Mouse (Mus musculus) E14TG2a.4 (cell line): ENCODE data around the gene Xirp1.

Experiments
- H3K27me3 ChIP-seq: 2 replicates; pipeline ENCODE4 v1.6.1; 2014; ENCODE audit warnings: low read length, control low read depth; ENCODE audit not compliant: insufficient read depth
- H3K36me3 ChIP-seq: 2 replicates; pipeline ENCODE4 v1.6.1; 2014; ENCODE audit warnings: low read length, control low read depth; ENCODE audit not compliant: insufficient read depth
- H3K4me1 ChIP-seq: replicated peaks from 2 replicates; pipeline ENCODE4 v1.6.1; 2014; ENCODE audit warnings: low read depth, low read length, control low read depth
- H3K4me3 ChIP-seq: replicated peaks from 2 replicates; pipeline ENCODE4 v1.5.1; 2014; ENCODE audit warnings: mild to moderate bottlenecking, low read length
- H3K9me3 ChIP-seq: 2 replicates; pipeline ENCODE4 v1.6.1; 2014; ENCODE audit warnings: low read length, control low read depth
- CTCF ChIP-seq: conservative IDR thresholded peaks from 2 replicates; pipeline ENCODE4 v1.5.1; 2014; ENCODE audit warnings: low read length
- NANOG ChIP-seq: IDR thresholded peaks from 2 replicates; pipeline ENCODE4 v1.6.1; 2014; ENCODE audit warnings: borderline replicate concordance, low read length, mixed read lengths
- POU5F1 ChIP-seq: IDR thresholded peaks from 2 replicates; pipeline ENCODE4 v1.6.1; 2014; ENCODE audit warnings: low read length, borderline replicate concordance

Xirp1 gene

GRCm38 (mm10) chr9:120030421-120030820 lies 7.0 kb upstream of the Xirp1 start:
- Histone ChIP-seq H3K27me3 (no peaks in the 10 kb centered on the region), H3K4me3 (no peak overlapping the region), H3K4me1 (peaks cover 9% of the 10 kb centered on the region), H3K9me3 (no peaks in the 10 kb centered on the region), H3K36me3 (no peaks in the 10 kb centered on the region)
- TF ChIP-seq NANOG = no peak
- TF ChIP-seq CTCF = no peak
- no peak for TF ChIP-seq POU5F1

GRCm38 (mm10) chr9:120029880-120030279 lies 6.5 kb upstream of the Xirp1 start:
- H3K4me1 ChIP-seq = peaks cover 9% of the 10 kb centered on the region
- H3K27me3 ChIP-seq = no peaks in the 10 kb centered on the region
- H3K4me3 ChIP-seq = no peak overlapping the region
- no peaks in the 10 kb centered on the region for H3K36me3 ChIP-seq
- no peaks in the 10 kb centered on the region for H3K9me3 ChIP-seq
- no peak for TF ChIP-seq POU5F1
- no peak for TF ChIP-seq CTCF
- TF ChIP-seq NANOG = no peak

GRCm38 (mm10) chr9:120027401-120028151 lies 4.2 kb upstream of the Xirp1 start:
- Histone ChIP-seq H3K36me3 (no peaks in the 10 kb centered on the region), H3K4me3 (no peak overlapping the region)

GRCm38 (mm10) chr9:120024625-120025024 lies 1.2 kb upstream of the Xirp1 start:
- TF ChIP-seq NANOG (no peak), POU5F1 (no peak), CTCF (no peak)
- no peaks in the 10 kb centered on the region for H3K9me3 ChIP-seq
- no peak overlapping the region for H3K4me3 ChIP-seq
- peaks cover 42% of the 10 kb centered on the region for H3K4me1 ChIP-seq
- peaks cover 3% of the 10 kb centered on the region; the same call in 1 of the 2 replicates for H3K27me3 ChIP-seq
- H3K36me3 ChIP-seq = no peaks in the 10 kb centered on the region

More at GRCm38 (mm10) chr9:120027401-120028151, 4.2 kb upstream of the Xirp1 start:
- no peaks in the 10 kb centered on the region for H3K9me3 ChIP-seq
- H3K27me3 ChIP-seq = no peaks in the 10 kb centered on the region
- peaks cover 22% of the 10 kb centered on the region for H3K4me1 ChIP-seq
- peak; percentile 71 for TF ChIP-seq CTCF
- no peak for TF ChIP-seq POU5F1

GRCm38 (mm10) chr9:120024171-120024570 lies 773 bp upstream of the Xirp1 start:
- Histone ChIP-seq H3K4me1 (peaks cover 46% of the 10 kb centered on the region), H3K4me3 (no peak overlapping the region), H3K27me3 (peaks cover 8% of the 10 kb centered on the region), H3K36me3 (no peaks in the 10 kb centered on the region), H3K9me3 (no peaks in the 10 kb centered on the region)
- TF ChIP-seq NANOG (no peak), POU5F1 (no peak), CTCF (no peak)

DNA sequence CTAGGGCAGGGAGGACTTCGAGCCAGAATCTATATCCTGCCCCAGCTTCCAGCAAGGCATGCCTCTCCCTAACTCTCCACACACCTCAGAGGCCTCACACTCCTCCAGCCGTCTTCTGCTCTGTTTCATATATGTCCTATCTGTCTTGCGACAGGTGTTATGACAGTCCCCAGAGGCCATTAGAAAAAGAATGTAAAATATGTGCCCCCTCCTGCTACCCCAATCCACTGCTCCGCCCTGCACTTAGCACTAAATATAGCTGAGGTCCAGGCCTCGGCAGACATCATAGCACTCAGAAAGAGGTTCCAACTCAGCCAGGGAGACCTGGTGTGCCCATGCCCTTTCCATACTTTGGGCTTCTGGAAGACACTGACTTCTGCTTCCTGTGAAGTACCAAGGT lies 2.2 kb downstream of the Xirp1 start:
- Histone ChIP-seq H3K27me3 (peaks cover 35% of the 10 kb centered on the region), H3K9me3 (no peaks in the 10 kb centered on the region), H3K4me1 (peaks cover 58% of the 10 kb centered on the region), H3K4me3 (no peak overlapping the region), H3K36me3 (no peaks in the 10 kb centered on the region)
- TF ChIP-seq CTCF (no peak), POU5F1 (no peak), NANOG (no peak)

DNA sequence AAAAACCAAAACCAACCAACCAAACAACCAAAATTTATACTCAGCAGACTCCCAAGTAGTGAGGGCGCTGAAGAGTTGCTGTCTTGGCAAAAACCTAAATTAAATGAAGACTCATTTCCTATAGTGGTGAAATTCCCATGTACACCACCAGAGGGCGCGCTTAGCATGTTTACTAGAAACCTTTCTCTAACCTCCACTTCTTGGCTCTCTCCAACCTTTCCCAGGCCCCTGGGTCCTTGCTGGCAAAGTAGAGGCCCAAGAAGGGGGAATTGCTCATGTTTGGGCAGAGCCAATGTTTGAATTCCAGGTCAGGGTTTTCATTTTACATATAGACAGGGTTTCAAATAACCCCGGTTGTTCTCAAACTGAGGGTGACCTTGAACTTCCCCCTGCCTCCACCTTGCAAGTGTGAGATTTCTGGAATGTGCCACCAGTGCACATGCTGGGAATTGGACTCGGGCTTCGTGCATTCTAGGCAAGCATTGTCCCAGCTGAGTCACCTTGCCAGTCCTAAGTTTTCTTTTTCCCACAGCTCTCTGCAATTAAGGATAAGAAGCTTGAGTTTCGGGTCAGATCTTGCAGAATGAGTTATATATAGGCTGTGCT lies 3.0 kb downstream of the Xirp1 start:
- peaks cover 64% of the 10 kb centered on the region for H3K4me1 ChIP-seq
- TF ChIP-seq CTCF = peak; percentile 92
- TF ChIP-seq POU5F1 = no peak
- H3K27me3 ChIP-seq = peaks cover 38% of the 10 kb centered on the region

GRCm38 (mm10) chr9:120016956-120017355 lies 6.4 kb downstream of the Xirp1 start:
- Histone ChIP-seq H3K9me3 (no peaks in the 10 kb centered on the region), H3K4me3 (no peak overlapping the region)
- TF ChIP-seq POU5F1 (no peak), CTCF (no peak), NANOG (no peak)

More for the DNA sequence above, 3.0 kb downstream of the Xirp1 start:
- Histone ChIP-seq H3K36me3 (no peaks in the 10 kb centered on the region), H3K9me3 (no peaks in the 10 kb centered on the region), H3K4me3 (no peak overlapping the region)

GRCm38 (mm10) chr9:120014828-120015227 lies 8.6 kb downstream of the Xirp1 start:
- Histone ChIP-seq H3K27me3 (peaks cover 49% of the 10 kb centered on the region), H3K4me3 (no peak overlapping the region), H3K36me3 (no peaks in the 10 kb centered on the region), H3K9me3 (no peaks in the 10 kb centered on the region), H3K4me1 (peaks cover 83% of the 10 kb centered on the region)
- TF ChIP-seq POU5F1 = no peak
- TF ChIP-seq NANOG = no peak
- no peak for TF ChIP-seq CTCF

More at GRCm38 (mm10) chr9:120016956-120017355, 6.4 kb downstream of the Xirp1 start:
- Histone ChIP-seq H3K27me3 (peaks cover 52% of the 10 kb centered on the region), H3K36me3 (no peaks in the 10 kb centered on the region), H3K4me1 (peaks cover 85% of the 10 kb centered on the region)
